Mouse (Mus musculus) embryonic fibroblast, embryonic 13.5 days (primary cell): Measurements from ENCODE around the gene Ntm.

Experiments used
- CTCF ChIP-seq: IDR thresholded peaks from 2 replicates; pipeline ENCODE4 v1.5.1; 2011; ENCODE audit warnings: mild to moderate bottlenecking, control low read depth, low read length, moderate library complexity, borderline replicate concordance; ENCODE audit not compliant: insufficient read depth
- POLR2A ChIP-seq: IDR thresholded peaks from 2 replicates; pipeline ENCODE4 v1.6.1; 2011; ENCODE audit warnings: low read depth, mild to moderate bottlenecking, control low read depth, low read length, moderate library complexity

DNA sequence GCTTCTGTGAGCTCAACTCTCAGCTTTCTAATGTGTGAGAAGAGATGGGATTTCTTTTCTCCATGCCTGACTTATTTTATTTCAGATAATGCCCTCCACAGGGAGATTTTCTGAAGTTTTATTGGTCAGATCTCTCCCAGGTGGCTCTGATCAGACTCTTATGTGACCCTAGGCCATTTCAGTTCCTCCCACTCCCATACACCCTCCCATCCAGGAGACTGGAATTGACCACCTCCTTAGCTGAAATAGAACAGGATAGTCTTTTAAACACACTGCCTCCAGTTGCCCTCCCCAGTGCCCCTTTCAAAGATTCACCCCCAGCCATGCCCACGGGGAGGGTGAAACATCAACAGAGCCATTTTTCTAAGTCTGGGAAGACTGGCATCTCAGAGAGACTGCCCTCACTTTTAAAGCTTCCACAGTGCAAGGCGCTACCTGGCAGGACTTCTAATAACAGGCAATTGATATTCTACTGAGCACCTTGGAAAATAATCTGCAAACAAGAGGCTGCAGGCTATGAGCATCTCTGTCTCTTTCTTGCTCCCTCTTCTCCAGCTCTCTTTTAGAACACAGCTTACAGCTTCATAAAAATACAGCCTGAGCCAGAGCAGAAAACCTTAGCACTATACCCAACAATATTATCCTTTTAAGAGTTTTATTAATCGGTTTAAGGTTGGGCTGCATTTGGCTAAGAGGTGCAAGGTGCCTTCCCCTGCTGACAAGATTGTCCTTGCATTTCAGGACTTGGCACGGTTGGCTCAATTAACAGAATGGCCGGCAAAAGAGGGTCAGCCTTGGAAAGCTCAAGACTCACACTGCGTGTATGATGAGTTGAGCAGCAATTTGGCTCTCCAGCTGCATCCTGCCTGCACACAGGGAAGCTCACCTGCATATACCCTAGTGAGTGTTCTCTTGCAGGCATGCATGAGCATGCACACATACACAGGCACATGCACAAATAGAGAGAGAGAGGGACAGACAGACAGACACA, 196.7 kb downstream of the Ntm start:
- TF ChIP-seq CTCF (no peak), POLR2A (no peak)
